Mouse (Mus musculus): Measurements from ENCODE around the gene Lcn2. TPM values are rescaled to one million over a fixed set of nuclear protein-coding genes. Genes with fewer than 3 reads are reported as not detected.
A peak's percentile ranks its signal among the peaks of the same experiment; 100 is the strongest.

Lcn2 gene
- polyA plus RNA-seq, 1 experiment from 2014 or later = 22.8 TPM

GRCm38 (mm10) chr2:32411407-32411806, 23.4 kb upstream of the Lcn2 start:
- H3K9ac ChIP-seq = no peak overlapping the region
- H3K36me3 ChIP-seq = peaks cover 27% of the 10 kb centered on the region
- WGBS (ENCODE audit: insufficient replicate concordance) = 80% methylated on average over 7 of the region's 7 CpGs
- H3K27ac ChIP-seq = no peak overlapping the region
- H3K4me1 ChIP-seq (replicated peaks) = peaks cover 13% of the 10 kb centered on the region
- H3K4me3 ChIP-seq (replicated peaks) = no peak overlapping the region
- no peaks in the 10 kb centered on the region for H3K9me3 ChIP-seq (replicated peaks)
- no peak for ATAC-seq (ENCODE audit: low read depth)
- no peak overlapping the region for H3K4me2 ChIP-seq
- no peak for DNase-seq
- H3K27me3 ChIP-seq = 0 out of 2 replicates have a peak, but pooled peaks cover 2% of the 10 kb centered on the region

GRCm38 (mm10) chr2:32408429-32409424, 20.7 kb upstream of the Lcn2 start:
- 0 out of 2 replicates have a peak, but pooled peaks cover 2% of the 10 kb centered on the region for H3K27me3 ChIP-seq
- peaks cover 2% of the 10 kb centered on the region for H3K36me3 ChIP-seq
- peaks cover 13% of the 10 kb centered on the region for H3K4me1 ChIP-seq (replicated peaks)
- H3K4me3 ChIP-seq (replicated peaks) = no peak overlapping the region
- WGBS (ENCODE audit: insufficient replicate concordance) = 69% methylated on average over 25 of the region's 25 CpGs
- H3K9ac ChIP-seq = no peak overlapping the region
- DNase-seq (no peak), ATAC-seq (ENCODE audit: low read depth) (peak; percentile 63)
- no peaks in the 10 kb centered on the region for H3K9me3 ChIP-seq (replicated peaks)
- no peak overlapping the region for H3K27ac ChIP-seq
- no peak overlapping the region for H3K4me2 ChIP-seq

GRCm38 (mm10) chr2:32407144-32407824, 19.2 kb upstream of the Lcn2 start:
- DNase-seq (no peak), ATAC-seq (ENCODE audit: low read depth) (no peak)
- Histone ChIP-seq H3K4me2 (no peak overlapping the region), H3K27me3 (0 out of 2 replicates have a peak, but pooled peaks cover 2% of the 10 kb centered on the region), H3K9me3 (replicated peaks) (no peaks in the 10 kb centered on the region), H3K27ac (no peak overlapping the region), H3K4me1 (replicated peaks) (peaks cover 8% of the 10 kb centered on the region; the same call in 1 of the 2 replicates), H3K9ac (no peak overlapping the region), H3K4me3 (replicated peaks) (no peak overlapping the region), H3K36me3 (peaks cover 5% of the 10 kb centered on the region)
- 63% methylated on average over 7 of the region's 7 CpGs for WGBS (ENCODE audit: insufficient replicate concordance)

GRCm38 (mm10) chr2:32404663-32405062, 16.6 kb upstream of the Lcn2 start:
- no peak overlapping the region for H3K9ac ChIP-seq
- H3K4me3 ChIP-seq (replicated peaks) = no peak overlapping the region
- DNase-seq (peak; percentile 82), ATAC-seq (ENCODE audit: low read depth) (no peak; the same call in 1 of the 2 replicates)
- H3K4me2 ChIP-seq = no peak overlapping the region
- no peaks in the 10 kb centered on the region for H3K9me3 ChIP-seq (replicated peaks)
- H3K27ac ChIP-seq = no peak overlapping the region
- H3K4me1 ChIP-seq (replicated peaks) = peaks cover 17% of the 10 kb centered on the region
- H3K36me3 ChIP-seq = peaks cover 27% of the 10 kb centered on the region
- WGBS (ENCODE audit: insufficient replicate concordance) = 19% methylated on average over 2 of the region's 2 CpGs
- H3K27me3 ChIP-seq = 0 out of 2 replicates have a peak, but pooled peaks cover 2% of the 10 kb centered on the region

GRCm38 (mm10) chr2:32396695-32397094, 8.6 kb upstream of the Lcn2 start:
- H3K27me3 ChIP-seq = no peaks in the 10 kb centered on the region
- WGBS (ENCODE audit: insufficient replicate concordance) = 1% methylated on average over 15 of the region's 15 CpGs
- H3K27ac ChIP-seq = peak overlapping the region; percentile 79; the same call in 1 of the 2 replicates
- H3K4me1 ChIP-seq (replicated peaks) = peaks cover 46% of the 10 kb centered on the region
- H3K4me3 ChIP-seq (replicated peaks) = peak overlapping the region; percentile 88
- DNase-seq (no peak), ATAC-seq (ENCODE audit: low read depth) (no peak; the same call in 1 of the 2 replicates)
- no peaks in the 10 kb centered on the region for H3K9me3 ChIP-seq (replicated peaks)
- H3K4me2 ChIP-seq = peak overlapping the region; percentile 95
- H3K36me3 ChIP-seq = peaks cover 25% of the 10 kb centered on the region
- peak overlapping the region; percentile 87 for H3K9ac ChIP-seq

- 0% methylated on average over 59 of the region's 59 CpGs for WGBS (ENCODE audit: insufficient replicate concordance)
- Histone ChIP-seq H3K9me3 (replicated peaks) (no peaks in the 10 kb centered on the region), H3K4me3 (replicated peaks) (peak overlapping the region; percentile 88), H3K9ac (peak overlapping the region; percentile 87), H3K27ac (peak overlapping the region; percentile 79), H3K4me1 (replicated peaks) (peaks cover 46% of the 10 kb centered on the region), H3K36me3 (peaks cover 20% of the 10 kb centered on the region), H3K27me3 (no peaks in the 10 kb centered on the region), H3K4me2 (peak overlapping the region; percentile 95)
- DNase-seq (peak; percentile 77), ATAC-seq (ENCODE audit: low read depth) (peak; percentile 85)
These were observed 8.0 kb upstream of the Lcn2 start for GRCm38 (mm10) chr2:32395946-32396621.

- under 1% methylated on average over 31 of the region's 31 CpGs for WGBS (ENCODE audit: insufficient replicate concordance)
- no peaks in the 10 kb centered on the region for H3K9me3 ChIP-seq (replicated peaks)
- peak within 1 kb of the TSS; percentile 87 for H3K9ac ChIP-seq
- no peaks in the 10 kb centered on the region for H3K27me3 ChIP-seq
- ATAC-seq (ENCODE audit: low read depth) = peak; percentile 85
- H3K4me1 ChIP-seq (replicated peaks) = peaks cover 45% of the 10 kb centered on the region
- H3K4me3 ChIP-seq (replicated peaks) = peak within 1 kb of the TSS; percentile 88
- peak within 1 kb of the TSS; percentile 79 for H3K27ac ChIP-seq
- peaks cover 15% of the 10 kb centered on the region; the same call in 1 of the 2 replicates for H3K36me3 ChIP-seq
- peak within 1 kb of the TSS; percentile 95 for H3K4me2 ChIP-seq
- DNase-seq = peak; percentile 92
These were observed 7.5 kb upstream of the Lcn2 start, which contains the start of gene Ptges2 for GRCm38 (mm10) chr2:32395484-32395945. TSS of gene Ptges2 (plus strand) at chr2:32395896.

- Histone ChIP-seq H3K27ac (peak overlapping the region; percentile 79), H3K4me1 (replicated peaks) (peaks cover 40% of the 10 kb centered on the region), H3K4me2 (peak overlapping the region; percentile 95), H3K9me3 (replicated peaks) (no peaks in the 10 kb centered on the region), H3K9ac (peak overlapping the region; percentile 87), H3K36me3 (peaks cover 11% of the 10 kb centered on the region; the same call in 1 of the 2 replicates), H3K4me3 (replicated peaks) (peak overlapping the region; percentile 88), H3K27me3 (no peaks in the 10 kb centered on the region)
- peak; percentile 25 for ATAC-seq (ENCODE audit: low read depth)
- WGBS (ENCODE audit: insufficient replicate concordance) = 2% methylated on average over 8 of the region's 8 CpGs
- DNase-seq = peak; percentile 51
These were observed 6.9 kb upstream of the Lcn2 start for GRCm38 (mm10) chr2:32394973-32395372.

- Histone ChIP-seq H3K9me3 (replicated peaks) (no peaks in the 10 kb centered on the region), H3K4me1 (replicated peaks) (peaks cover 30% of the 10 kb centered on the region), H3K4me2 (no peak overlapping the region), H3K4me3 (replicated peaks) (no peak overlapping the region), H3K36me3 (no peaks in the 10 kb centered on the region), H3K27ac (no peak overlapping the region), H3K27me3 (0 out of 2 replicates have a peak, but pooled peaks cover 4% of the 10 kb centered on the region), H3K9ac (no peak overlapping the region)
- no peak for DNase-seq
- ATAC-seq (ENCODE audit: low read depth) = no peak
- WGBS (ENCODE audit: insufficient replicate concordance) = 79% methylated on average over 5 of the region's 5 CpGs
These were observed 4.0 kb upstream of the Lcn2 start for GRCm38 (mm10) chr2:32392063-32392462.

- H3K27me3 ChIP-seq = 0 out of 2 replicates have a peak, but pooled peaks cover 4% of the 10 kb centered on the region
- no peaks in the 10 kb centered on the region for H3K9me3 ChIP-seq (replicated peaks)
- no peak overlapping the region for H3K9ac ChIP-seq
- no peak overlapping the region for H3K4me3 ChIP-seq (replicated peaks)
- 68% methylated on average over 8 of the region's 8 CpGs for WGBS (ENCODE audit: insufficient replicate concordance)
- H3K36me3 ChIP-seq = no peaks in the 10 kb centered on the region
- H3K4me1 ChIP-seq (replicated peaks) = peaks cover 19% of the 10 kb centered on the region
- DNase-seq (no peak), ATAC-seq (ENCODE audit: low read depth) (no peak)
- no peak overlapping the region for H3K27ac ChIP-seq
- H3K4me2 ChIP-seq = no peak overlapping the region
These were observed 2.8 kb upstream of the Lcn2 start for GRCm38 (mm10) chr2:32390871-32391270.
